Mouse (Mus musculus) lung, embryonic 14.5 days (tissue): ENCODE data around the gene Plagl2. TPM values are rescaled to one million over a fixed set of nuclear protein-coding genes. Genes with fewer than 3 reads are reported as not detected.

Experiments used
- ATAC-seq: fragments of 200-750 bp; cut with Nextera tagmentation; 2 replicates; pipeline ENCODE4 v1.8.0; 2017; ENCODE audit warnings: mild to moderate bottlenecking, moderate TSS enrichment, moderate library complexity; ENCODE audit not compliant: insufficient read depth
- DNase-seq: peaks from one replicate; pipeline ENCODE4 v3.0.0-alpha.2; 2015
- H3K27ac ChIP-seq: fragments of 300-500 bp; sonication (generic); 2 replicates; pipeline ENCODE4 v1.5.1; 2014; ENCODE audit warnings: low read depth, mild to moderate bottlenecking, moderate library complexity
- H3K27me3 ChIP-seq: fragments of 300-500 bp; sonication (generic); 2 replicates; pipeline ENCODE4 v1.6.1; 2014; ENCODE audit warnings: low read length, control low read depth; ENCODE audit not compliant: insufficient read depth
- H3K36me3 ChIP-seq: fragments of 300-500 bp; sonication (generic); 2 replicates; pipeline ENCODE4 v1.6.1; 2014; ENCODE audit warnings: control low read depth; ENCODE audit not compliant: insufficient read depth
- H3K4me1 ChIP-seq: fragments of 300-500 bp; sonication (generic); 2 replicates; pipeline ENCODE4 v1.6.1; 2014; ENCODE audit warnings: antibody characterized with exemption, control low read depth; ENCODE audit not compliant: insufficient read depth
- H3K4me2 ChIP-seq: fragments of 300-500 bp; sonication (generic); 2 replicates; pipeline ENCODE4 v1.6.1; 2014; ENCODE audit warnings: mild to moderate bottlenecking
- H3K4me3 ChIP-seq: fragments of 300-500 bp; sonication (generic); 2 replicates; pipeline ENCODE4 v1.5.1; 2014; ENCODE audit warnings: low read depth, low read length
- H3K9ac ChIP-seq: fragments of 300-500 bp; sonication (generic); 2 replicates; pipeline ENCODE4 v1.6.1; 2014
- H3K9me3 ChIP-seq: fragments of 300-500 bp; sonication (generic); 2 replicates; pipeline ENCODE4 v1.6.1; 2016; ENCODE audit warnings: low read depth, low read length, control low read depth
- CTCF ChIP-seq: IDR thresholded peaks from 2 replicates; pipeline ENCODE4 v1.5.1; 2016; ENCODE audit warnings: antibody characterized with exemption, low read depth
- WGBS: fragments of 180-500 bp; shearing (Covaris S2); extraction: QIAGEN DNeasy Blood & Tissue Kit; methylation state at CpG from one replicate; pipeline ENCODE4 v1.1.7; 2014; 5-methylcytosine and 5-hydroxymethylcytosine counted together
- polyA plus RNA-seq: library from polyadenylated mRNA; unstranded; fragments of >200 nt; fragmentation: Nextera tagmentation; extraction: Ambion mirVana; gene quantifications from 2 replicates; pipeline ENCODE4 v1.2.1, GENCODE M21; 2014

Plagl2 gene
- polyA plus RNA-seq, 1 experiment from 2014 or later = 23.3 TPM

- H3K27ac ChIP-seq = peak overlapping the region; percentile 96
- ATAC-seq = no peak
- H3K36me3 ChIP-seq = peaks cover 25% of the 10 kb centered on the region
- H3K4me1 ChIP-seq = peaks cover 10% of the 10 kb centered on the region; the same call in 1 of the 2 replicates
- peak overlapping the region; percentile 99 for H3K4me3 ChIP-seq
- DNase-seq = peak; percentile 32
- WGBS = 51% methylated on average over 7 of the region's 7 CpGs
- no peaks in the 10 kb centered on the region for H3K9me3 ChIP-seq
- peak overlapping the region; percentile 92 for H3K4me2 ChIP-seq
- H3K9ac ChIP-seq = peak overlapping the region; percentile 99
- no peak for TF ChIP-seq CTCF
- no peaks in the 10 kb centered on the region for H3K27me3 ChIP-seq
Observed at GRCm38 (mm10) chr2:153239021-153239859, 2.0 kb downstream of the Plagl2 start.

GRCm38 (mm10) chr2:153238406-153238805, 2.8 kb downstream of the Plagl2 start:
- Histone ChIP-seq H3K4me3 (peak overlapping the region; percentile 99), H3K9me3 (no peaks in the 10 kb centered on the region), H3K9ac (peak overlapping the region; percentile 99), H3K4me2 (peak overlapping the region; percentile 92), H3K27me3 (no peaks in the 10 kb centered on the region), H3K27ac (peak overlapping the region; percentile 83), H3K36me3 (peaks cover 31% of the 10 kb centered on the region), H3K4me1 (peaks cover 10% of the 10 kb centered on the region; the same call in 1 of the 2 replicates)
- no peak for TF ChIP-seq CTCF
- DNase-seq (peak; percentile 52), ATAC-seq (no peak)
- WGBS = 50% methylated on average over 2 of the region's 2 CpGs

GRCm38 (mm10) chr2:153237891-153238290, 3.3 kb downstream of the Plagl2 start:
- H3K27ac ChIP-seq = peak overlapping the region; percentile 83
- peak overlapping the region; percentile 92 for H3K4me2 ChIP-seq
- H3K9ac ChIP-seq = peak overlapping the region; percentile 99

GRCm38 (mm10) chr2:153237193-153237592, 4.0 kb downstream of the Plagl2 start:
- H3K4me1 ChIP-seq = peaks cover 7% of the 10 kb centered on the region; the same call in 1 of the 2 replicates
- H3K4me3 ChIP-seq = no peak overlapping the region
- WGBS = 68% methylated on average over 4 of the region's 4 CpGs
- peak overlapping the region; percentile 83; the same call in 1 of the 2 replicates for H3K27ac ChIP-seq
- H3K4me2 ChIP-seq = peak overlapping the region; percentile 92
- H3K9ac ChIP-seq = no peak overlapping the region; the same call in 1 of the 2 replicates
- TF ChIP-seq CTCF = no peak
- H3K36me3 ChIP-seq = peaks cover 43% of the 10 kb centered on the region
- no peak for ATAC-seq
- DNase-seq = no peak
- H3K27me3 ChIP-seq = no peaks in the 10 kb centered on the region
- H3K9me3 ChIP-seq = no peaks in the 10 kb centered on the region

More at GRCm38 (mm10) chr2:153237891-153238290, 3.3 kb downstream of the Plagl2 start:
- Histone ChIP-seq H3K4me1 (peaks cover 10% of the 10 kb centered on the region; the same call in 1 of the 2 replicates), H3K4me3 (peak overlapping the region; percentile 14), H3K9me3 (no peaks in the 10 kb centered on the region), H3K36me3 (peaks cover 36% of the 10 kb centered on the region), H3K27me3 (no peaks in the 10 kb centered on the region)
- TF ChIP-seq CTCF = no peak
- DNase-seq (no peak), ATAC-seq (no peak)
- WGBS = 55% methylated on average over 4 of the region's 4 CpGs

- H3K9me3 ChIP-seq = no peaks in the 10 kb centered on the region
- no peak for ATAC-seq
- no peak for TF ChIP-seq CTCF
Observed at GRCm38 (mm10) chr2:153228523-153228922, 12.7 kb downstream of the Plagl2 start.

GRCm38 (mm10) chr2:153227959-153228358, 13.3 kb downstream of the Plagl2 start:
- DNase-seq = no peak
- TF ChIP-seq CTCF = no peak
- ATAC-seq = no peak
- no peak overlapping the region for H3K4me2 ChIP-seq
- peaks cover 10% of the 10 kb centered on the region; the same call in 1 of the 2 replicates for H3K4me1 ChIP-seq
- no peak overlapping the region for H3K9ac ChIP-seq
- H3K4me3 ChIP-seq = no peak overlapping the region
- H3K27ac ChIP-seq = no peak overlapping the region
- H3K36me3 ChIP-seq = peaks cover 57% of the 10 kb centered on the region
- H3K27me3 ChIP-seq = no peaks in the 10 kb centered on the region
- 66% methylated on average over 4 of the region's 4 CpGs for WGBS
- H3K9me3 ChIP-seq = no peaks in the 10 kb centered on the region

More at GRCm38 (mm10) chr2:153228523-153228922, 12.7 kb downstream of the Plagl2 start:
- no peak for DNase-seq
- H3K36me3 ChIP-seq = peaks cover 62% of the 10 kb centered on the region
- no peak overlapping the region for H3K4me3 ChIP-seq
- no peak overlapping the region for H3K27ac ChIP-seq
- H3K4me2 ChIP-seq = no peak overlapping the region
- H3K9ac ChIP-seq = no peak overlapping the region
- H3K4me1 ChIP-seq = peaks cover 10% of the 10 kb centered on the region; the same call in 1 of the 2 replicates
- H3K27me3 ChIP-seq = no peaks in the 10 kb centered on the region
- 73% methylated on average over 5 of the region's 5 CpGs for WGBS

GRCm38 (mm10) chr2:153225595-153225953, 15.7 kb downstream of the Plagl2 start:
- peaks cover 10% of the 10 kb centered on the region; the same call in 1 of the 2 replicates for H3K4me1 ChIP-seq
- no peak for TF ChIP-seq CTCF
- ATAC-seq (no peak; the same call in 1 of the 2 replicates), DNase-seq (no peak)
- H3K36me3 ChIP-seq = peaks cover 35% of the 10 kb centered on the region
- H3K27me3 ChIP-seq = no peaks in the 10 kb centered on the region
- peak overlapping the region; percentile 82; the same call in 1 of the 2 replicates for H3K9ac ChIP-seq
- WGBS = 8% methylated on average over 3 of the region's 3 CpGs
- H3K9me3 ChIP-seq = no peaks in the 10 kb centered on the region
- H3K4me2 ChIP-seq = peak overlapping the region; percentile 83
- peak overlapping the region; percentile 62 for H3K4me3 ChIP-seq
- H3K27ac ChIP-seq = peak overlapping the region; percentile 63
